Mouse (Mus musculus): ENCODE measurements at regions not wholly inside any gene's neighbourhood (a gene's known extent, or its start where the extent isn't known, plus 50 kb on each side); places are given as distances from the start of the nearest gene placed in this dataset.

- TF ChIP-seq TAL1 (IDR thresholded peaks at IDR 0.05; ENCODE audit: low read length) = no peak
- TF ChIP-seq GATA1 (IDR thresholded peaks at IDR 0.05; ENCODE audit: low read length) = no peak
These were observed 274.7 kb upstream of the Stt3b start for GRCm38 (mm10) chr9:115584874-115585273.
